ENCODE assay signal across 10 mouse cellular contexts in genomic region chr4:142302041-142302723, GRCm38 (mm10).
DNase-seq lines count a peak whose midpoint lies in the region; ATAC-seq lines count a peak whose summit lies in the region.
"Had no signal": no experiment of that assay in that cellular context is flagged by ENCODE, and none has a peak within 500 bp of the region (broad histone marks: within the 10 kb centered on the region; RNA-seq: fewer than 3 reads in every experiment).

No protein-coding gene starts in this region.

- DNase-seq in layer of hippocampus, adult 9-11 months = peak; percentile 42
- no peak for DNase-seq in layer of hippocampus, postnatal 10 days (ENCODE audit: low spot score in 2 of 2)
- DNase-seq in cerebellum, adult 9-10 months = peak; percentile 61
- DNase-seq in heart, adult 8-10 months (ENCODE audit: low spot score) = peak; percentile 35
- DNase-seq in urinary bladder, adult 2 months (ENCODE audit: low spot score) = no peak
- no peak for DNase-seq in B cell, adult 2 months
- DNase-seq: adrenal gland, postnatal 36 days; liver, embryonic 13.5 days had no signal

- peak; percentile 54; the same call in 1 of the 2 replicates for ATAC-seq in megakaryocyte progenitor cell, adult 5-6 weeks (replicated peaks; ENCODE audit: poor library complexity)
- ATAC-seq in CD4-positive, CD25-positive, alpha-beta regulatory T cell, adult 4 months = no peak

Comparison
In these comparisons a context has a peak if more than half of its experiments do, and no peak if none do; other contexts are left out.
1. DNase-seq: peak in layer of hippocampus, adult 9-11 months (single experiment), cerebellum, adult 9-10 months (single experiment) and heart, adult 8-10 months (single experiment); none in layer of hippocampus, postnatal 10 days (0 of 2), urinary bladder, adult 2 months (single experiment) and B cell, adult 2 months (0 of 2).